Mouse (Mus musculus) embryonic fibroblast, embryonic 13.5 days (primary cell): ENCODE measurements around the gene Smarcd2.

Source experiments
- CTCF ChIP-seq: IDR thresholded peaks from 2 replicates; pipeline ENCODE4 v1.5.1; 2011; ENCODE audit warnings: mild to moderate bottlenecking, control low read depth, low read length, moderate library complexity, borderline replicate concordance; ENCODE audit not compliant: insufficient read depth
- POLR2A ChIP-seq: IDR thresholded peaks from 2 replicates; pipeline ENCODE4 v1.6.1; 2011; ENCODE audit warnings: low read depth, mild to moderate bottlenecking, control low read depth, low read length, moderate library complexity

DNA sequence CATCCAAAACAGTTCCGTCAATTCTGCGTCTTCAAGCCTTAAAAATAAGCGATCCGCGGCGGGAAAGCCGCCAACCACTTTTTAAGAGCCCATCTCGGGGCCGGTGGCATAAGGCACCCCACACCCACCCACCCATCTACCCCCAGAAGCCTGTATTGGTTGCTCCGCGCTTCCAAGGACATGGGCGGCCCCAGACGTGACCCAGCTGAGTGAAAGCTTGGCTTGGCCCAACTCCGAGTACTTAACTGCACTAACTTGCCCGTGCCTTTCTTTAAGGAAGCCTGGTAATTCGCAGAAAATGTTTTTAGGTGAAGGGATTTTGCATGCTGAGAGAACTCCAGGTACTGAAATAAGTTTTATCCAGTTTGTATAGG, 526 bp upstream of the Smarcd2 start:
- no peak for TF ChIP-seq CTCF
- TF ChIP-seq POLR2A: no peak
